Comparison of ENCODE assay signal across 8 mouse cellular contexts in genomic region chr5:137745214-137746171, GRCm38 (mm10). TPM values are rescaled to one million over a fixed set of nuclear protein-coding genes. Genes with fewer than 3 reads are reported as not detected.
DNase-seq lines count a peak whose midpoint lies in the region; ATAC-seq and TF ChIP-seq lines count a peak whose summit lies in the region.

Tsc22d4 (plus strand) TSS chr5:137745730.

- peaks cover 6% of the 10 kb centered on the region for H3K4me1 ChIP-seq in cerebellum, adult 2 months (ENCODE audit: control insufficient read depth, insufficient read depth, low read length)
- H3K4me1 ChIP-seq in forebrain, postnatal 0 days (ENCODE audit: insufficient read depth) = peaks cover 6% of the 10 kb centered on the region; the same call in 1 of the 2 replicates
- peaks cover 40% of the 10 kb centered on the region for H3K4me1 ChIP-seq in lung, embryonic 15.5 days
- H3K4me1 ChIP-seq in olfactory bulb, adult 2 months (ENCODE audit: control insufficient read depth, insufficient read depth, low read length) = peaks cover 27% of the 10 kb centered on the region
- peaks cover 16% of the 10 kb centered on the region for H3K4me1 ChIP-seq in thymus, adult 2 months (replicated peaks; ENCODE audit: control insufficient read depth, insufficient read depth, low read length)

- peak within 1 kb of the TSS; percentile 94 for H3K4me2 ChIP-seq in forebrain, postnatal 0 days (ENCODE audit: low read depth)
- H3K4me2 ChIP-seq in lung, embryonic 15.5 days = peak within 1 kb of the TSS; percentile 89

- 2% methylated on average over 28 of the region's 28 CpGs for WGBS in cerebellum, adult 2 months
- WGBS in forebrain, postnatal 0 days = 2% methylated on average over 28 of the region's 28 CpGs
- 3% methylated on average over 28 of the region's 28 CpGs for WGBS in lung, embryonic 15.5 days
- WGBS in olfactory bulb, adult 2 months = 2% methylated on average over 28 of the region's 28 CpGs
- WGBS in thymus, adult 2 months = 2% methylated on average over 28 of the region's 28 CpGs

- H3K36me3 ChIP-seq in forebrain, postnatal 0 days (ENCODE audit: insufficient read depth) = no peaks in the 10 kb centered on the region
- H3K36me3 ChIP-seq in lung, embryonic 15.5 days = no peaks in the 10 kb centered on the region
- peaks cover 6% of the 10 kb centered on the region; the same call in 1 of the 2 replicates for H3K36me3 ChIP-seq in thymus, adult 2 months (ENCODE audit: control insufficient read depth, insufficient read depth, low read length)

- peak; percentile 97 for DNase-seq in MN1 (ENCODE audit: low spot score)
- DNase-seq in cerebellum, adult 2 months = peak; percentile 88 to 89
- peak; percentile 93 for DNase-seq in forebrain, postnatal 0 days
- DNase-seq in heart, postnatal 36 days = peak; percentile 94 to 95
- DNase-seq in layer of hippocampus, adult 8-10 months (ENCODE audit: low spot score in 2 of 2) = peak; percentile 87 to 89
- peak; percentile 93 for DNase-seq in thymus, adult 2 months

- H3K9ac ChIP-seq in forebrain, postnatal 0 days = peak within 1 kb of the TSS; percentile 60
- H3K9ac ChIP-seq in lung, embryonic 15.5 days = peak within 1 kb of the TSS; percentile 79

- H3K9me3 ChIP-seq in forebrain, postnatal 0 days (ENCODE audit: low read length) = no peaks in the 10 kb centered on the region
- H3K9me3 ChIP-seq in lung, embryonic 15.5 days = no peaks in the 10 kb centered on the region

- H3K4me3 ChIP-seq in cerebellum, adult 2 months (replicated peaks; ENCODE audit: insufficient read depth, low read depth, low read length) = peak within 1 kb of the TSS; percentile 73
- H3K4me3 ChIP-seq in forebrain, postnatal 0 days (ENCODE audit: low read depth, low read length) = peak within 1 kb of the TSS; percentile 55
- H3K4me3 ChIP-seq in lung, embryonic 15.5 days = peak within 1 kb of the TSS; percentile 86
- H3K4me3 ChIP-seq in olfactory bulb, adult 2 months (ENCODE audit: insufficient read depth, low read depth, low read length) = peak within 1 kb of the TSS; percentile 63
- H3K4me3 ChIP-seq in thymus, adult 2 months (ENCODE audit: control insufficient read depth, insufficient read depth, low read length) = peak within 1 kb of the TSS; percentile 97

- peak within 1 kb of the TSS; percentile 33 for H3K27ac ChIP-seq in cerebellum, adult 2 months (ENCODE audit: insufficient read depth, low read length)
- H3K27ac ChIP-seq in forebrain, postnatal 0 days (ENCODE audit: low read depth, low read length) = peak within 1 kb of the TSS; percentile 85
- H3K27ac ChIP-seq in lung, embryonic 15.5 days = peak within 1 kb of the TSS; percentile 99
- peak within 1 kb of the TSS; percentile 18 for H3K27ac ChIP-seq in olfactory bulb, adult 2 months (ENCODE audit: insufficient read depth, low read depth, low read length)
- peak within 1 kb of the TSS; percentile 94 for H3K27ac ChIP-seq in thymus, adult 2 months (ENCODE audit: control insufficient read depth, insufficient read depth, low read length)

- H3K27me3 ChIP-seq in cerebellum, adult 2 months (ENCODE audit: control insufficient read depth, insufficient read depth, low read length) = no peaks in the 10 kb centered on the region
- H3K27me3 ChIP-seq in forebrain, postnatal 0 days (ENCODE audit: insufficient read depth, low read length) = no peaks in the 10 kb centered on the region
- no peaks in the 10 kb centered on the region for H3K27me3 ChIP-seq in lung, embryonic 15.5 days
- H3K27me3 ChIP-seq in thymus, adult 2 months (ENCODE audit: control insufficient read depth, insufficient read depth, low read length) = no peaks in the 10 kb centered on the region

- TF ChIP-seq POLR2A in cerebellum, adult 2 months (IDR thresholded peaks at IDR 0.05; ENCODE audit: borderline replicate concordance, insufficient read depth, low read length) = 0 out of 2 replicates have a peak, but pooled peaks have one; percentile 28
- TF ChIP-seq POLR2A in olfactory bulb, adult 2 months (IDR thresholded peaks at IDR 0.05; ENCODE audit: insufficient read depth, low read depth, low read length) = 0 out of 2 replicates have a peak, but pooled peaks have one; percentile 18
- peak; percentile 84 for TF ChIP-seq POLR2A in thymus, adult 2 months (IDR thresholded peaks at IDR 0.05; ENCODE audit: control insufficient read depth, extremely low read depth, insufficient read depth, low read length, poor library complexity)

- intact Hi-C loops in heart, postnatal 36 days (cut with DNase I) = loop anchor here (2.0 kb wide), 1 partner anchor 213 kb away; the partner anchor contains the start of genes Epo and Gnb2

- peak; percentile 55 for ATAC-seq in forebrain, postnatal 0 days
- ATAC-seq in lung, embryonic 15.5 days (ENCODE audit: borderline replicate concordance, extremely low read depth, low FRiP score, low TSS enrichment) = peak; percentile 91

- TF ChIP-seq CTCF in cerebellum, adult 2 months (IDR thresholded peaks at IDR 0.05; ENCODE audit: borderline replicate concordance, insufficient read depth, low read depth, low read length) = no peak
- no peak for TF ChIP-seq CTCF in forebrain, postnatal 0 days (IDR thresholded peaks at IDR 0.05; ENCODE audit: low read depth)
- no peak for TF ChIP-seq CTCF in olfactory bulb, adult 2 months (IDR thresholded peaks at IDR 0.05; ENCODE audit: insufficient read depth, low read depth, low read length)
- TF ChIP-seq CTCF in thymus, adult 2 months (IDR thresholded peaks at IDR 0.05; ENCODE audit: borderline replicate concordance, control insufficient read depth, extremely low read depth, insufficient read depth, low read length, poor library complexity) = peak; percentile 72; the same call in 1 of the 2 replicates

RNA-seq across cellular contexts. Expression of gene Tsc22d4, which starts in this region (rescaled TPM):
- 465 and 497 TPM in 2 replicates for polyA plus RNA-seq in cerebellum, adult 2 months (2012; rRNA removed)
- total RNA-seq in forebrain, postnatal 0 days (2014; rRNA removed) = 120 and 135 TPM in 2 replicates
- 112 and 134 TPM in 2 replicates for polyA plus RNA-seq in forebrain, postnatal 0 days (2015; fragmentation: Nextera tagmentation; extraction: Ambion mirVana)
- total RNA-seq in heart, postnatal 36 days (2021) = 100 to 1,000 TPM; 260 to 268 TPM
- 100 to 1,000 TPM; 146 to 236 (median 178) TPM for total RNA-seq in layer of hippocampus, adult 8-10 months (2022)
- polyA plus RNA-seq in lung, embryonic 15.5 days (2015; fragmentation: Nextera tagmentation; extraction: Ambion mirVana) = 136 and 150 TPM in 2 replicates
- 483 TPM in 1 of 2 replicates, not detected in the other for polyA plus RNA-seq in olfactory bulb, adult 2 months (2012; ENCODE audit: insufficient read depth, insufficient read length, low replicate concordance, missing spikeins)
- polyA plus RNA-seq in thymus, adult 2 months (2012; rRNA removed) = 670 and 672 TPM in 2 replicates

Comparison
In these comparisons a context has a peak if more than half of its experiments do, and no peak if none do; other contexts are left out.
1. Peak in every context shown above with its lines: DNase-seq, ATAC-seq, H3K4me3 ChIP-seq and H3K27ac ChIP-seq.
2. H3K27ac ChIP-seq: peak in every context shown above with its lines; median percentile 99 in lung, embryonic 15.5 days; 94 in thymus, adult 2 months; 85 in forebrain, postnatal 0 days; 33 in cerebellum, adult 2 months; 18 in olfactory bulb, adult 2 months.
3. POLR2A ChIP-seq: peak in every context shown above with its lines; median percentile 84 in thymus, adult 2 months; 28 in cerebellum, adult 2 months; 18 in olfactory bulb, adult 2 months.